Mouse (Mus musculus) stomach, postnatal 0 days (tissue): ENCODE measurements around the gene Tnnc2.

Experiments
- CTCF ChIP-seq: IDR thresholded peaks from 2 replicates; pipeline ENCODE4 v1.5.1; 2016; ENCODE audit warnings: antibody characterized with exemption, low read depth, mild to moderate bottlenecking, moderate library complexity
- EP300 ChIP-seq: optimal IDR thresholded peaks from 2 replicates; pipeline ENCODE3; 2016; ENCODE audit warnings: antibody characterized with exemption

GRCm38 (mm10) chr2:164804533-164805331 lies 25.0 kb upstream of the Tnnc2 start, which contains the start of the genes Acot8 and Zswim3:
- peak; percentile 19; the same call in 1 of the 2 replicates for TF ChIP-seq CTCF
- TF ChIP-seq EP300: peak; percentile 86
